Mouse (Mus musculus) heart, adult 2 months (tissue): ENCODE measurements around the gene Rsad1.

Experiments
- CTCF ChIP-seq: fragments of 200-600 bp; IDR thresholded peaks from 2 replicates; pipeline ENCODE4 v1.8.1; 2022; ENCODE audit warnings: antibody characterized with exemption, mild to moderate bottlenecking, moderate library complexity
- POLR2A ChIP-seq: fragments of 200-500 bp; IDR thresholded peaks from 2 replicates; pipeline ENCODE4 v1.6.1; 2011; ENCODE audit warnings: mild to moderate bottlenecking, low read depth, low read length, control low read depth; ENCODE audit not compliant: insufficient read depth

DNA sequence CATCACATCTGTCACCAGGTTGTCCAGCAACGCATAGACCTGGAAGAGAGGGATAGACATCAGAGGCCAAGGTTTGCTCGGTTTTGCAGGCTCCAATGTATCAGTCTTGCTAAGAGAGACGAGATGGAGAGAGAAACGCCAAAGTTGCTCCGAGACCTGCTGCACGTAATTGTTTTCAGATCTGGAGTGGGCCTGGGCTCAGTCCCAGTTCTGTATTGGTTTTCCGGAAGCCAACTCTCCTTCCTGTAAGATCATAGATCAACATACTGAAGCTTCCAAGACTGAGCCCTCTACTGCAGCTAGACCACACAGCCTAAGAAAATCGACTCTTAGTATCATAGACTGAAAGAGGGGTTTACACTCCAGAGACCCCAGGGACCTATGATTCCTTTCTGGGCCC is 47.6 kb downstream of the Rsad1 start:
- TF ChIP-seq CTCF (no peak), POLR2A (no peak)
